Mouse (Mus musculus): ENCODE measurements around the gene Chrnb2. TPM values are rescaled to one million over a fixed set of nuclear protein-coding genes. Genes with fewer than 3 reads are reported as not detected.

Chrnb2 gene
- polyA plus RNA-seq, 3 experiments from 2014 or later, result 1.2 to 2.4 (median 1.9) TPM

- no peak for ATAC-seq
These were observed 10.0 kb upstream of the Chrnb2 start for GRCm38 (mm10) chr3:89774236-89774960.

- no peak for ATAC-seq
These were observed 9.3 kb upstream of the Chrnb2 start for GRCm38 (mm10) chr3:89773740-89774211.

DNA sequence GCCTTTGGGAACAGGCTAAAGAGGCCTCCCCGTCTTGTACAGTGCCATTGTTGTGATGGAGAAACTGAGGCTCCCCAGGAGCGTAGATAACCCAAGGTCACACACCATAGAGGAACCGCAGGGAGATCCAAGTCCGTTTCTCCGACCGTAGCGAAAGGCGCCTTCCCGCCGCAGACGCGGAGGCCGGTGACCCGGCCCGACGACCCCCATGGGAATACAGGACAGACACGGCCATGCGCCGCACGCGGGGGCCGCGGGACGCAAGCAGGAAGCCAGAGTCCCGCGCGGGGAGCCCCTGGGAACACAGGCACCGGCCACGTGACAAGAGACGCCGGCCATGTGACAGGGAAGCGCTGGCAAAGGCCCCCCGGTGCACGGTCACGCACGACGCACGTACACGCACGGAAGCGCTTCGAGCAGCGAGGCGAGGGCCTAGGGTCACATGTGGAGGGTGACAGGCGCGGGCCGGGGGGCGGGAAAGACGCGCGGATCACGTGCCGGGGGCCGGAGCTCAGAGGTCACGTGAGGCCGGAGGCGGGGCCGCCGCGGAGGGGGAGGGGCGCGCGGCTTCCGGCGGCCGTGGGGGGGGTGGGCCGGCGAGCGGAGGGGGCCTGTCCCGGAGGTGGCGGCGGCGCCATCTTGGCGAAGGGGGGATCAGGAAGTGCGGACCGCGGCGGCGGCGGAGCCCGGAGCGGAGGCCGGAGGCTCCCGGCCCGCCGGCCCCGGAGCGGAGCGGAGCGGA lies 8.7 kb upstream of the Chrnb2 start, which contains the start of gene Ube2q1:
Gene Ube2q1 (plus strand): TSS at position 649 of the 742 bp plus-strand sequence.
- peak; percentile 92 for ATAC-seq

- peak; percentile 66 for ATAC-seq
These were observed 8.1 kb upstream of the Chrnb2 start for GRCm38 (mm10) chr3:89772588-89772967.

- ATAC-seq, result no peak
These were observed 6.1 kb upstream of the Chrnb2 start for GRCm38 (mm10) chr3:89770425-89771002.

DNA sequence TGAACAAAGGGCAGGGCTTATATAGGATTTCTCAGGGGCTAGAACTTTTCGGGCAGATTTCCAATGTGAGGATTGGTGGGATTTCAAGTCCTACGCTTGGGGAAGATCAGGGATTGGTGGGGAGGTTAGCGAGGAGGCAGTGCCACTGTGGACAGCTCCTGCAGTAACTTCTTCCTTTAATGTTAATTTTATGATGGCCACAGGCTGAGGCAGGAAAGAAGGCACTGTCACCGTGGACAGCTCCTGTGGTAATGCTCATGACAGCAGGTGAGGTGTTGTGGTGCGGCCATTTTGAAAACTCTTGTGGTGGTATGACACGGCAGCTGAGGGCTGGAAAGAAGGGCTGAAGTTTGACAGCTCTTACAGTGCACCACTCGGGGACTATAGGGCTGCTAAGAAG lies 5.2 kb upstream of the Chrnb2 start:
- no peak for ATAC-seq

DNA sequence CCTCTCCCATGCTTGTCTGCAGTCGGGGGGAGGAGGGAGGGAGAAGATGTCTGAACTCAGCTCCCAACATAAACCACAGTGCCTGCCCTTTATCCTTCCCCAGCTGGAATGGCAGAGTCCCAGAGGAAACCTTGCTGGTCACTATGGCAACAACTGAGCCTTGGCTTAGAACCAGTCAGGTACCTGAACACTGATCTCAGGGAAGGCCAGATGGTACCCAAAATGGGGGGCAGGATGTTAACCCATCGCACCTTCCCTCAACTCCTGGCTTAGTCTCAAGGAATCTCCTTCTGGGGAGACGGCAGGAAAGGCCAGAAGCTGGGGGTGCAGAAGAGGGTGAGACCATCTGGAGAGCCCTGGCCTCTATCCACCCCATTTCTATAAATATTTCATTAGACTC lies 4.6 kb downstream of the Chrnb2 start:
- ATAC-seq, result no peak

DNA sequence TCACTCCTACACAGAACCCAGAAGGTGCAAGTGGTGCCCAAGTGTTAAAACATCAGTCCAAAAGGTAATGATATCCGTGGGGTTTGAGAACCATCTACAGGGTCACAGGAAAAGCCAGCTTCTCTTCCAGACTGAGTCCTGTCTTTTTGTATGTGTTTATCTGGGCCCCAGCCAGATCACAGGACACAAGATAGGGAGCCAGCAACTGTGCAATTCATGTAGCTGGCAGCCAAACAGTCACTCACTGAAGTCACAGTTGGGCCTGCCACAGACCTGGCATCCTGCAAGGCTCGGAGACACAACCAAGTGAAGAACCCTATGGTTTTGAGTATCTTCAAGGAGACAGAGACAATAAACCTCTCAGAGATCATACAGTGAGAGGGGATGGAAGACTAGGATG lies 6.6 kb downstream of the Chrnb2 start:
- no peak for ATAC-seq

- ATAC-seq, result no peak
These were observed 9.1 kb downstream of the Chrnb2 start for GRCm38 (mm10) chr3:89755283-89755682.

GRCm38 (mm10) chr3:89752307-89752706 lies 12.1 kb downstream of the Chrnb2 start:
- no peak for ATAC-seq

GRCm38 (mm10) chr3:89738509-89738908 lies 25.9 kb downstream of the Chrnb2 start:
- no peak for ATAC-seq

- ATAC-seq, result no peak
These were observed 32.3 kb downstream of the Chrnb2 start for GRCm38 (mm10) chr3:89732091-89732490.

DNA sequence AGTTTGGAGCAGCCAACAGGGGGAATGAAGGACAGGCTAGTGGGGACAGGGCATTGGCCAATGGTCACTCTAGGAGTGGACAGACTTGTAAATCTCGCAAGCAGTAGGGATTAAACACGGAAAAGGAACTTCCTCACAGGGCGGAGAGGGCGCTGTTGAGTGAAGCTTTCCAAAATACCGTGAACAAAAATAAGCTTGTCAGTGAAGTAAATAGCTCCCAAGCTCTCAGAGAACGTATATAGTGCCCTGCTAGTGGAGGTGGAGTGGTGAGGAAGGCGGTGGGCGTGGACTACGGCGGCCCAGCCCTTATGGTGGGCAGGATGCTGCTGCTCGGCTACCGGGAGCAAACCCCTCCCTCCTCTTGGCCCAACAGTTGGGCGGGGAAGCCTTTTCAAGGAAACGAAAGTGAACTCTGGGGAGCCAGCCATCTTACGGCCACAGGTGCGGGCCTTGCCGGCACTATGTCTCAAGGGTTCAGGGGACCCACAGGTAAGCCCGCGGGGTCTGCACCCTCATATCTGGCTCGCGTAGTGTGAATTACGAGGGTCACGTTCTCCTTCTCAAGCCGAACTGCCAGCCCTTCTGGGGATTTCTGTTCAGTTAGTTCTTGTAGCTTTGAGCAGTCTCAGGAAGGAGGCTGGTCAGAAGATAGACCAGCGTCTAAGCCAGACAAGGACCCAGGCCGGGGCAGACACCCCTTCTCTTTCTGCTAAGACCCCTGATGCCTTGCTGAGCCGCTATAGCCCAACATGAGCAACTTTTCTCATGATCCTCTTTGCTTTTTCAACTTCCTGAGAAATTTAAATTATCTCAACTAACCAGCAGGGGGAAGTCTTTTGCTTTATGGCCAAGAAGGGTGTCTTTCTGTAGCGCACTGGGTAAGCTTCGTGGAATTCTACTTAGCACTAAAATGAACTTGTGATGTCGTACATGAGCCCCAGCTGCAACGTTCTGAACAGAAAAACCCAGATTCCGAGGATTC lies 33.8 kb downstream of the Chrnb2 start:
- ATAC-seq, result peak; percentile 98

DNA sequence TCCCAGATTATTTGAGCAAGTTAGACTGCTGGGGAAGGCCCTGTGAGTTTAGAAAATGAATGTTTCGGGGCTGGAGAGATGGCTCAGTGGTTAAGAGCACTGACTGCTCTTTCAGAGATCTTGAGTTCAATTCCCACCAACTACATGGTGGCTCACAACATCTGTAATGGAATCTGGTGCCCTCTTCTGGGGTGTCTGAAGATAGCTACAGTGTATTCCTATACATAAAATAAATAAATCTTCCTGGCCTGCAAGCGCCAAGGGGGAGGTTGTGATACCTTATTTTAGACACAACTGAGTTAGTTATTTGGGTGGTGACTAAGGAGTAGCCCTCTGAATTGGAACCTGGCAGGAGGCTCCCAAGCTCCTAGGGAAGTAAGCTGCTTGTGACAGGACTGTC lies 35.6 kb downstream of the Chrnb2 start:
- ATAC-seq, result no peak

GRCm38 (mm10) chr3:89727028-89727427 lies 37.4 kb downstream of the Chrnb2 start:
- ATAC-seq, result peak; percentile 55

DNA sequence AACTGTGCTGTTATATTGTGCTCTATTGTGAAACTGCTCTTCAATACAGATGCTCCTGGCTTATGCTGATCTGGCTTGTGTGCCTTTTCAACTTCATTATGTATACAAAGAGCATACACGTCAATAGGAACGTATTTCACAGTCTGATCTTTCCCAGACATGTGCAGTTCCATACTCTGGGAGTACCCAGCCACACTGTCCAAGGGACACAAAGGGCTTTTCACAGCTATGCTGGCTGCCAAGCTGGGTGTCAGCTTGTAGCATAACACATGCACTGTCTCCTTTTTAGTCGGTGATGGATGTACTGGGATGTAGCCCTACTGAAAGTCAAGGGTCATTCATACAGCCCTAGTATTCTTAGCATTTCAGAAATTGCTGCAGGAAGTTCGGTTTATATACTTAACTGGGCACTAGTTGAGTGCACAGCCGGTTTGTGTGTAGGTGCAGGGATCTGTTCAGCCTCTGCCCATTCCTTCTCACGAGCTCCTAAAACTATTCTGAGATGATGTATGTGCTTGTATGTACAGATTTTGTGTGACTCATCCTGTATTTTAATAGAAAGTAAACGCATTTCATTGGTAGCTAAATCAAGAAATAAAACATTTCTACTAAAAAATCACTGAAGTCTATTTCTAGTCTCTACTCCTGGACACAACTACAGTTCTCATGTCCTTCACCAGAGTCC lies 40.9 kb downstream of the Chrnb2 start:
- no peak for ATAC-seq

GRCm38 (mm10) chr3:89722032-89722431 lies 42.4 kb downstream of the Chrnb2 start:
- no peak for ATAC-seq

DNA sequence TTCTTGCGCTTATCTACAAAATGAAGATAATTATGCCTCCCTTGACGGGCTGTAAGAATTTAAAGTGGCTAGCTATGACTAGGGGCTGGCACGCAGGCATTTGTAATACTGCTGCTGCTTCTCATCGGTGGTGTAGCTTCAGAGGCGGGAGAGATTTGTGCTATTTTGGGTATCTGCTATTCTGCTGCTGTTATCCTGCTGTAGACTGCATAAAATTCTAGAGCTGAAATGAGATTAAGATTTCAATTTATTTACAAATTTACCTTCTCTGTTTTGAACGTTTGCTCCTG lies 48.5 kb downstream of the Chrnb2 start:
- no peak for ATAC-seq

- peak; percentile 42 for ATAC-seq
These were observed 49.0 kb downstream of the Chrnb2 start for GRCm38 (mm10) chr3:89715207-89715966.

- peak; percentile 85 for ATAC-seq
These were observed 49.8 kb downstream of the Chrnb2 start, which contains the start of gene Adar for GRCm38 (mm10) chr3:89714359-89715206. Adar (plus strand) TSS chr3:89715022.

Data from inflammation-experienced regulatory T-cells, adult 6 months (primary cell).